Mouse (Mus musculus): ENCODE measurements at regions not wholly inside any gene's neighbourhood (a gene's known extent, or its start where the extent isn't known, plus 50 kb on each side); places are given as distances from the start of the nearest gene placed in this dataset.

DNA sequence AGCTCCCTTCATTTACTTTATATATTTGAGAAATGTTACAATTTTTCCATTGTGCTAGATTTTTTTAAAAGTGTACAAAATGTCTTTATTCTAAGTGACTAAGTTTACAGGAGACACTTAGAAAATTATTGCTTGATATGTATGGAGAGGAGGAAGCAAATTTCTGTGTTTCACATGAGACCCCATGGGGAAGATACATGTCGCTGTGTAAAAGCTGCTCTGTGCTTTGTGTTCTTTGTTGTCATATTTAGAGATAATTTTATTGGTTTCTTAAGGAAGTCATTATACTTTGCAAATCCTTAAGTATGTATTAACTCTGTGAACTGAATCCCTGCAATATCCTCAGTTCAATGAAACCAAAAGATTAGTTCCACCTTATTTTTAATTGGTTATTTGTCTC, 406.0 kb upstream of the 1700003H04Rik start:
- no peak overlapping the region for H3K27ac ChIP-seq
- no peak for ATAC-seq
- H3K4me2 ChIP-seq: no peak overlapping the region
- H3K4me1 ChIP-seq: no peaks in the 10 kb centered on the region
- H3K9me3 ChIP-seq (replicated peaks): no peaks in the 10 kb centered on the region
- H3K4me3 ChIP-seq: no peak overlapping the region
- no peaks in the 10 kb centered on the region for H3K27me3 ChIP-seq (replicated peaks)
- no peaks in the 10 kb centered on the region for H3K36me3 ChIP-seq
- 82% methylated on average over 1 of the region's 1 CpGs for WGBS (ENCODE audit: insufficient replicate concordance)
- no peak overlapping the region for H3K9ac ChIP-seq

DNA sequence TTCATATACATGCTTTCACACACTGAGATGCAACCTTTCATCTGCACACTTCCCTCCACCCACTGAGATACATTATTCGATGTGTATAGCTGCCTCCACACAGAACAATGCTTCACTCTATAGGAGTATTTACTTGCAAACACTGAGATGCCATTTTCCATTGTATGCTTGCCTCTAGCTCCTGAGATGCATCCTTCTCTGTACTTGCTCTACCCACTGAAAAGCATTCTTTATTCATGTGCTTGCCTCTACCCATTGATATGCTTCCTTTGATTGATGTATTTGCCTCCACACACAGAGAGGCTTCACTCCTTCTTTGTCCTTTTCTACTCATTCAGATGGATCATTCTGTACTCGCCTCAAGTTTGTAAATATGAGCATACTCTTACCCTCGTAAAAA, 405.6 kb upstream of the 1700003H04Rik start:
- H3K36me3 ChIP-seq: no peaks in the 10 kb centered on the region
- H3K27me3 ChIP-seq (replicated peaks): no peaks in the 10 kb centered on the region
- 55% methylated on average over 3 of the region's 3 CpGs for WGBS (ENCODE audit: insufficient replicate concordance)
- H3K9me3 ChIP-seq (replicated peaks): no peaks in the 10 kb centered on the region
- no peak overlapping the region for H3K4me2 ChIP-seq
- no peaks in the 10 kb centered on the region for H3K4me1 ChIP-seq
- no peak overlapping the region for H3K9ac ChIP-seq
- H3K27ac ChIP-seq: no peak overlapping the region
- no peak for ATAC-seq
- H3K4me3 ChIP-seq: no peak overlapping the region

DNA sequence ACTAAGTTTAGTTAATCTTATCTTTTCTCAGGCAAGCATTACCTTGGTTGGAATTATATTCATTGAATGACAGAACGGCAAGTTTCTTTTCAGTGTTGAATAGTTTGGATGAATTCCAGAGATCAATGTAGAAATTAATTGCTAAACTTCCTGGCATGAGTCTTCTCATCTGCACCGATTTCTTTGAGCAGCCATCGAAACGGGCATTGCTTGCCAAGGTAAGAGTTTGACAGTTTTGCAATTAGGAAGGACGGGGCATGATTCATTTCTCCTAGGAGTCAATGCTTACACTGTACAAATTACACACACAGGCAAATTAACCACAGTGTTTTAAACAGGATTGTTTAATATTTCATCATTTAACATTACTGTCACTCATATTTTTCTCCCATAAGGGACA, 404.5 kb upstream of the 1700003H04Rik start:
- no peaks in the 10 kb centered on the region for H3K4me1 ChIP-seq
- H3K4me2 ChIP-seq: no peak overlapping the region
- no peak overlapping the region for H3K9ac ChIP-seq
- no peaks in the 10 kb centered on the region for H3K27me3 ChIP-seq (replicated peaks)
- no peak overlapping the region for H3K4me3 ChIP-seq
- WGBS (ENCODE audit: insufficient replicate concordance): 65% methylated on average over 5 of the region's 5 CpGs
- ATAC-seq: no peak
- no peaks in the 10 kb centered on the region for H3K36me3 ChIP-seq
- H3K9me3 ChIP-seq (replicated peaks): no peaks in the 10 kb centered on the region
- H3K27ac ChIP-seq: no peak overlapping the region

DNA sequence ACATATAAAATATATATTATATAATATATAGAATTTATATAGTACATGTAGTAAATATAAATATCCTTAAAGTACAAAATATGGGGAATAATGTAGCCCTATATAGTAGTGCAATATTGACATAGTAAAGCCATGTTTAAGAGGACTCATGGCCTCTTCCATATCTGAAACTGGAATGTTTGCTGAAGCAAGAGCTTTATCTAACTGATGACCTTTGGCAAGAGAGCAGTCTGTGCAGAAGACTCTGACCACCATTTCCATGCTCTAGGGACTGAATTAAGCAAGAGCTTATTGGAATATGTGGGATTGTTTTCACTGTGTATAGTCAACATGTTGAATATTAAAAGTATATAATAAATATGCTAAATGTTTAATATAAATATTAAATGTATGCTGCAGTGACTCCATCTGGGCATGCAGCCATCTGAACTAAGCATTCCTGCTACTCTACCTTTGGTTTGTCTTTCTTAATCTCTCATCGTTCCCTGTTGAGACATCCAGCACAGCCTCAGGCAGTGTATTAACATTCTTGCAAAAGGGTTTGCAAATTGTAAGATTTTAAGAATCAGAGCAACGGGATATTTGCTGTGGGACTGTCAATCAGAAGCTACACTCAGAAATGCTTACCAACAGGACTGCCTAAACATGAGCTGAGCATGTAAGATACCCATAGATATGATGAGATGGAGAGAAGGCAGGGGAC, 354.4 kb upstream of the 1700003H04Rik start:
- 62% methylated on average over 2 of the region's 2 CpGs for WGBS (ENCODE audit: insufficient replicate concordance)
- Histone ChIP-seq H3K27ac (no peak overlapping the region), H3K9ac (no peak overlapping the region), H3K4me2 (no peak overlapping the region), H3K27me3 (replicated peaks) (no peaks in the 10 kb centered on the region), H3K9me3 (replicated peaks) (no peaks in the 10 kb centered on the region), H3K4me1 (no peaks in the 10 kb centered on the region), H3K4me3 (no peak overlapping the region), H3K36me3 (no peaks in the 10 kb centered on the region)
- peak; percentile 27; the same call in 1 of the 2 replicates for ATAC-seq

DNA sequence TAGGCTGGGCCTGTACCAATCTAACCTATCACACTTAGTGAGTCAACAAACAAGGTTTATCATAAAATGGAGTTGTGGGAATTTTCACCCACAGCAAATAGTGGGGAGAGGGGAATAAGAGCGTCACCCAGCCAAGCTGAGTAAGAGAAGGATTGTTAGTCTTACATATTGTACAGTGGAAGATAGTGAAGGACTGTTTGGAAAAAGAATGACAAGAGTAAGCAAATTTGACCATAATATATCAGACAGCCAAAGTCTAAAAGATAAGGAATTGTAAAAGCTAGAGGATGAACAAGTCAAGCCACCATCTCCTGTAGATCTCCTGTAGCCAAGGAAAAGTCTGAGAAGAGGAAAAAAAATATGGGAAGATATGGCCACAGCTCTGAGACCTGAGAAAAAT, 351.8 kb upstream of the 1700003H04Rik start:
- no peak overlapping the region for H3K9ac ChIP-seq
- WGBS (ENCODE audit: insufficient replicate concordance): 65% methylated on average over 1 of the region's 1 CpGs
- H3K36me3 ChIP-seq: no peaks in the 10 kb centered on the region

DNA sequence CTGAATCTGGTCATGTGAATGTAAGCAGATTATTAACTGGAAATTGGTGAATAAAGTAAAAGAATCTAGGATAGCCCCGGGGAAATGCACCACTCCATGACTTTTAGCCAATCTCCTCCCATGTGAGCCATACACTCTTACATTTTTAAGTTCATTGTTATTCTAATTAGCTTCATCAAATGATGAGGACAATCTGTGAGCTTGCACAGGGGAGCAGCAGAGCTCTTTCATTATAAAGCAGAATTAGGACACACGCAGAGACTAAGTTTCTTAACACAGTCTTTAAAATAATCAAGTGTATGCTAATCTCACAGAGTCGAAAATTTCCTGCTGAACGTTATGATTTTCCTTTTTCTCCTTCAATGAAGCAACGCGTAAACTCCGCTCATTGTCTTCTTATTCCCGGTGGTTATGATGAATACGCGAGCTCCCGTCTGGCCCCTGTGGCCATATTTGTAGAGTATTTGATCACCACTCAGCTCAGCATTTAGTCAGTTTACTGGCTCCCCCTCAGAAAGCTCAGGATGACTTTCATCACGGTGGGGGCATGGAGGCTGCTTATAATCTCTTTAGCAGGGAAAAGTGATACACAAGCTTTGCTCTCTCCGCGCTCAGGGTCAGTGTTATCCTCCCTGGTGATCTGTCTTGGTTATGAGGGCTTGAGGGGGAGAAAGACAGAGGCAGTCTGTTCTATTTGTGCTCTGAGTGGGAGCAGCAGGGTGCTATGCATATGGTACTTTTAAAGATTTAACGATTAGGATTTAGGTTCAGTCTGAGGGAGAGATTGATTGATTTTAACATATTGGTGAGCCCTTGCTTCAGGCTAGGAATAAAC, 350.1 kb upstream of the 1700003H04Rik start:
- WGBS (ENCODE audit: insufficient replicate concordance): 61% methylated on average over 15 of the region's 15 CpGs
- no peaks in the 10 kb centered on the region for H3K4me1 ChIP-seq
- no peak overlapping the region for H3K9ac ChIP-seq
- H3K4me2 ChIP-seq: no peak overlapping the region
- no peaks in the 10 kb centered on the region for H3K36me3 ChIP-seq
- H3K4me3 ChIP-seq: no peak overlapping the region
- H3K27me3 ChIP-seq (replicated peaks): no peaks in the 10 kb centered on the region
- no peaks in the 10 kb centered on the region for H3K9me3 ChIP-seq (replicated peaks)
- no peak overlapping the region for H3K27ac ChIP-seq
- no peak for ATAC-seq

More for the DNA sequence above, 351.8 kb upstream of the 1700003H04Rik start:
- Histone ChIP-seq H3K4me3 (no peak overlapping the region), H3K27ac (no peak overlapping the region), H3K9me3 (replicated peaks) (no peaks in the 10 kb centered on the region), H3K4me2 (no peak overlapping the region), H3K27me3 (replicated peaks) (no peaks in the 10 kb centered on the region), H3K4me1 (no peaks in the 10 kb centered on the region)
- no peak for ATAC-seq

DNA sequence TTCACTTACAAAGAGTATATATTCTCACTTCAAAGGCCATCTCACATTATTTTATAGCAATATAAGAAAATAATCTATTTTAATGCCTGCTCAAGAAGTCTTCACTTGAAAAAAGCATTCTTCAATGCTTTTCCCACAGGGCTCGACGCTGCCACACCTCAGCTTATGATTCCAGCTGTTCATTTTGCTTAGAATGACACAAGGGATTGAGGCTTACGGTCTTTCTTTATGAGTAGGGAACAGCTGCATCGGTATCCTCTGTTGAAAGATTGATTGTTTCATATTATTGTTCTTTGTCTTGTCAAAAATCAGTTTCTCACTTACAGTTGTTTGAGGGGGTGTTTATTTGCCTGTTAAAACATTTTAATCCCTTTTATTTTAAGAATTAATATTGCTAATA, 328.0 kb upstream of the 1700003H04Rik start:
- no peaks in the 10 kb centered on the region for H3K36me3 ChIP-seq
- WGBS (ENCODE audit: insufficient replicate concordance): 61% methylated on average over 4 of the region's 4 CpGs
- H3K4me3 ChIP-seq: no peak overlapping the region
- no peak overlapping the region for H3K9ac ChIP-seq
- H3K9me3 ChIP-seq (replicated peaks): no peaks in the 10 kb centered on the region
- ATAC-seq: no peak
- no peaks in the 10 kb centered on the region for H3K27me3 ChIP-seq (replicated peaks)
- no peak overlapping the region for H3K4me2 ChIP-seq
- H3K27ac ChIP-seq: no peak overlapping the region
- H3K4me1 ChIP-seq: no peaks in the 10 kb centered on the region

Measured in liver, embryonic 12.5 days (tissue).